Mouse (Mus musculus) G1E-ER4 (cell line): Measurements from ENCODE around the gene Dixdc1. TPM values are rescaled to one million over a fixed set of nuclear protein-coding genes. Genes with fewer than 3 reads are reported as not detected.
A peak's percentile ranks its signal among the peaks of the same experiment; 100 is the strongest.

ENCODE experiments used
- GATA1 ChIP-seq: IDR thresholded peaks from one replicate; pipeline ENCODE4 v1.8.0; 2012; ENCODE audit warnings: low read length, inconsistent platforms
- polyA plus RNA-seq: library from polyadenylated mRNA; stranded (reverse); fragments of >175 nt; gene quantifications from 2 replicates; pipeline ENCODE4 v1.2.3, GENCODE M21; 2012

The Dixdc1 gene
- not detected in 2 replicates for polyA plus RNA-seq

DNA sequence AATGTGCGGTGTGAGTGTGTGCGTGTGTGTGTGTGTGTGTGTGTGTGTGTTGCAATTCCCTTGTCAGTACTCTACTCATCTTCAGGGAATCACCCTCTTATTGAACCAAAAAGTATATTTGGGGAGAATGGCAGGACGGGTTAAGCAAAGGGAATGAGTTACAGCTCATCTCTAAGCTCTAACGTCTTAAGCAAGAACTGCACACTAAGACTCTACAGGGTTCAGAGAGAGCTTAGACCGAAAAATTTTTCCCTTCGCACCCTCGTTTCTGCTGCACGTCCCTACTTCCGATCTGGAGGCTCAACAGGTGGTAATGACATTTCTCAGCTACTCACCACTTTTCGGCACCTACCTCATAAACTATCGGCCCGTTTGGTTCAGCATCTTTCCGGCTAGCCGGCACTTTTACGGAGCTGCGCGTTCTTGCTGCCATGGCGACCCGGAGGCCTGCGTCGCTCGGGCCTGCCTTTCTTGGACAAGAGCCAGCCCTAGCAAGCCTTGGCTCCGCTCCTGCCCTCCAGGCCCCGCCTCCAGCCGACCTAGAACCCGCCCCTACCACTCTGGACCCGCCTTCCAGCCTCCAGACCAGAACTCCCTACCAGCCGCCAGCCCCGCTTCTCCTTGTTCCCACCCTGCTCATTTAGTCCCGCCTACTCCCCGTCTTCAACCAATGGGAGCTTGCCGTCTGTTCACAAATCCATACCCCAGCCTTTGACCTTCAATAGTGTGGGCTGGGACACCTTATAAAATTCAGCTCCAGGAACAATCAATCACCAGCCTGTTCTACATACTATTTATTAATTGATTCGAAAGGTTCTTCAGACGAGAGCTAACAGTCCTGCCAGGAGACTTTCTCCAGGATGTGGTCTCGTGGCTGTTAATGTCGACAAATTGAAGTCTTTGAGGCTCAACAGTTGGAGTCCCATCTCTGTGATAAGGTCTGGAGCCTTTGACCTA is at the start of gene Dixdc1:
Dixdc1 (minus strand) TSS at position 604 of the 957 bp plus-strand sequence.
- TF ChIP-seq GATA1, result no peak

DNA sequence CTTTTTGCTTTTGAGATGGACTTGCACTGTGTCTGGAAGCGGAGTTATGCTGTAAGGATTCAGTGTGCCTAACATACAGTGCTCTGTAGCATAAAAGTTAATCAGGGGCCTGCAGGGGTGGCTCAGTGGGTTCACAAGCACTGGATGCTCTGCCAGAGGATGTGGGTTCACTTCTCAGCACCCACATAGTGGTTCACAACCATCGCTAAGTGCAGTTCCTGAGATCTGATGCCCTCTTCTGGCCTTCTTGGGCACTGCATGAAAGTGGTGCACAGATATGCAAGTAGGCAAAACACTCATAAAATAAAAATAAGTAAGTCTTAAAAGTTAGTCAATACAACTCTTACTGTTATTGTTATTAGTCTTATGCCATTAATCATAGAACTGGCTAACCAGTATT is 42.8 kb upstream of the Dixdc1 start:
- TF ChIP-seq GATA1, result no peak

DNA sequence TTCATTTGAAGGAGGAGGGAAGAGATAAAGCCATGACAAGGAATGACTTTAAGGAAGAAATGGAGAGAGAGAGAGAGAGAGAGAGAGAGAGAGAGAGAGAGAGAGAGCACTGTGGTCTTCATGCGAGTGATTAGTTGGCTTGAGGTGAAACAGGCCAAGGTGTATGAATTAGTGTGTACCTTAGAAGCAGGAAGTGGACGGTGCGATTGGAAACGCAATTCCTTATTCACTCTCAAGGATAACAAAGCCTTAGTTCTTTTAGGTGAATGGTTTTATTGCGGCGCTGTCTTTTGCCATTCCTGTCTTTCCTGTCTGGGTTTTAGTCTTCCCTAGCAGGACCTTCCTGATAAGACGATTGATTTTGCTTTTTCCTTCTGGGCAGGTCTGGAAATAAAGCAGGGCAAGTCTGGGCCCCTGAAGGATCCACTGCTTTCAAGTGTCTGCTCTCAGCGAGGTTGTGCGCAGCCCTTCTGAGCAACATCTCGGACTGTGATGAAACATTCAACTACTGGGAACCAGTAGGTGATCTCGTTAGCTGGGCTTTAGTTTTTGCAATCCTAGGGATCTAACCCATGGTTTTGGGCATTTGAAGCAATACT is 36.9 kb upstream of the Dixdc1 start:
- TF ChIP-seq GATA1, result no peak

DNA sequence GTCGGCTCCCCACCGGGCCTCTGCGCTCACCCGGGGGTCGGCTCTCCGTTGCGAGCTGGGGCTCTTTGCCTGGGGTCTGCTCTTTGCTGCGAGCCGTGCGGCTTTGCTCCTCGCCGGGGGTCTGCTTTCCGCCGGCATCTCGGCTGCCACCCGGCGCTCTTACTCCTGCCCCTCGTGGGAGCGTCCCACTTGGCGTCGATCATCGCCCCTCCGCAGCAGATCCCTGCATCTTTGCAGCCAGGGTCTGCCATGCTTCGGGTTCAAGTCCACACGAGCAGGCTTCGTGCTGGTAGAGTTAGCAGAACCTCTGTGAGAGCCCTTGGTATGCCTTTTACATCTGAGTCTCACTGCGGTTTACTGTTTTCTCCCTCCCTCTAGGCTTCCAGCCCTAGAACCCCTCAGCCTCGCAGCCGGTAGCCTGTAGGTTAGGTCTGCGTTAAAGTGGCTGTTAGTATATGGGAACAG is 36.4 kb upstream of the Dixdc1 start:
- TF ChIP-seq GATA1, result no peak

DNA sequence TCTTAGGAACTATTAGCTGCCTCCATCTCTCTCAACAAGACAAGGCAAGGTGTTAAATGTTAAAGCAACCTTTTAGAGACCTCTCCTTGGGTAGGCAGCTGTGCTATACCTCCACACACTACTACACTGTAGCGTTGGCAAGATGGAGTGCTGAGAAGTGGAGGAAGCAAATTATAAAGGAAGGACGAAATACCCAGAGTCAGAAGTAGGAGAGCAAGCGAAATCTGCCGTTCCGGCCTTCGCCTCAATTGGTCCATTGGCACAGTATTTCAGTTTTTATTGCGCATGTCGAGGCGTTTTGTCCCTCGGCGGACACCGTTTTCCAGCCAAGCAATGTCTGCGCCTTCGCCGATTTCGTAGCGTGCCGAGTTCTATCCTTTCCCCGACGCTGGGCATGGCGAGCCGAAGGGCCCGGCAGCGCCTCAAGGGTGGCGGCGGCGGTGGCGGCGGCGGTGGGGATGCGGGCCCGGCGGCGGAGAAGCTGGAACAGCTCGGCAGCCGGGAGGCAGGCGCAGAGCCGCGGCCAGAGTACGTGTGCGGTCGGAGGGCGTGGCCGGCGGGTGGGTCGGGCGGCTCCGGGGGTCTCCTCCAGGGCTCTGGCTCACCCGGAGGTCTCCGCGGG is 35.8 kb upstream of the Dixdc1 start, which contains the start of the genes Alg9 and 1110032A03Rik:
Alg9 (plus strand) TSS at position 29 of the 622 bp plus-strand sequence.
1110032A03Rik (minus strand) TSS at position 530 of the 622 bp plus-strand sequence.
- TF ChIP-seq GATA1, result no peak

DNA sequence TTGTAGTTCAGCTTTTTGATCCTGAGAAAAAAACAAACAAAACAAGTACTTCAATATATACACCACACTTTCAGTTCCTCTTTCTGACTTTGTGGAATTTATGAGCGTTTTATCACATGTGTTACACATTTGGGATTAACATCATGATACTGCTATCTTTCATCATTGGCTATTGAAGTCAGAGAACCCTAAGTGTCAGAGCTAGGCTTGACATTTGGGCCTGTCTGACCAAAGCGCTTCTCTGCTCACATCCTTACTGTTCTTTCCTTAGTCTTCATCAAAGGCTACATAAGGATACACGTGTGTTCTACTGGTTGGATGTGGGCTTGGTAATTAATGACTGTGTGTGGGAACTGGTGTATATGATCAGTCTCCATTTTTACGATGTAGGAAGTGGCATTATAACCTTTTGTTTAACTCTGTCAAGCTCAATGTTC is 34.7 kb upstream of the Dixdc1 start:
- TF ChIP-seq GATA1, result peak; percentile 58

DNA sequence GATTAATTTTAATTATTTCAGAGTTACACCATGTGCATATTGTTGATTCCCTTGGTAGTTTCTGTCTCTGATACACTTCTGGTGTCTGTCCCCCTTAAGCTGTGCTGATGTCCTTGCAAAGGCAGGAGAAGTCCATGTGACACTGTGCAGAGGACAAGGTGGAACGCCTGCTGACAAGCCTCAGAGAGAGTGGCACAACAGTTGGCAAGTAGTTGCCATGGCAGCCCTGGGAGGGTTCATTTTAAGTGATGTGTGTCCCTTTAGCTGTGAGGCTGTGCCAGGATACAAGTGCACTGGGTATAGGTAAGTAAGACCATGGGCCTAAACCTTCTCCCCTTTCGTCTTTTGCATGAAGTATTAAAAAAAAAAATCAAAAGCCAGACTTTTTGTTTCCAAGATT is 30.7 kb upstream of the Dixdc1 start:
- no peak for TF ChIP-seq GATA1

DNA sequence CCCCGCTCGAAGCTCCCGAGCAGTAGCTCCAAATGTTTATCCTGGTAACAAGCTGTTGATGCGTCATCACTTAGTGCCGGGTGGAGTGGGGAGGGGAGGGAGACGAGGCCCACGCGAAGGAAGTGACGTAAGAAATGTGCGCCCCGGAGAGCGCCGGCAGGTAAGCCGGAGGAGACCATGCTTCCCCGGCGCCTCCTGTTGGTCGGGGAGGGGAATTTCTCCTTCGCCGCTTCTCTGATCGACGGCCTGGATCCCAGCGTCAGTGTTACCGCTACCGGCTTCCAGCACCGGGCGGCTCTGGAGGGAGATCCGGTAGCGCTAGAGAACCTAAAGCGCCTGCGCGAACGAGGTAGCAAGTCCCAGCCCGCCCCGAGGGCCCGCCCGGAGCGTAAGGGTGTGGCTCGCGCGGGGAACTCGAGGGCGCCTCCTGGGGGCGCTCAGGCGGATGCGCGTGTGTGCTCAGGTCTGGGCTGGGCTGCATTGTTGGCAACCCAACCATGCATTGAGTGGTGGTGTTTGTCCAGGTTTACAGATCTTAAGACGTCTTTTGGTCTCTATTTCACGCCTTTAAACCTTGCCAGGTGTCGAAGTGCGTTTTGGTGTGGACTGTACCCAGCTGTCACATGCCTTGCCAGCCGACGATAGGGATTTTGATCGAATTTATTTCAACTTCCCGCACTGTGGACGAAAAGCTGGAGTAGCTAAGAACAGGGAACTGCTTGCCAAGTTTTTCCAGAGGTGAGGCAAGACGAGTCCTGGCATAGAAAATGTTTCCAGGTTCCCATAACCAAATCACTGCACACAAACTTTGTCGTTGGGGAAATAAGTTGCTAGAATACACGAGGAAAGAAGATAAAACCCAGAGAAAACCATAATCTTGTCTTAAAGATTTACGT is 29.0 kb upstream of the Dixdc1 start, which contains the start of gene Fdxacb1:
Fdxacb1 (plus strand) TSS at position 130 of the 896 bp plus-strand sequence.
- TF ChIP-seq GATA1, result no peak

DNA sequence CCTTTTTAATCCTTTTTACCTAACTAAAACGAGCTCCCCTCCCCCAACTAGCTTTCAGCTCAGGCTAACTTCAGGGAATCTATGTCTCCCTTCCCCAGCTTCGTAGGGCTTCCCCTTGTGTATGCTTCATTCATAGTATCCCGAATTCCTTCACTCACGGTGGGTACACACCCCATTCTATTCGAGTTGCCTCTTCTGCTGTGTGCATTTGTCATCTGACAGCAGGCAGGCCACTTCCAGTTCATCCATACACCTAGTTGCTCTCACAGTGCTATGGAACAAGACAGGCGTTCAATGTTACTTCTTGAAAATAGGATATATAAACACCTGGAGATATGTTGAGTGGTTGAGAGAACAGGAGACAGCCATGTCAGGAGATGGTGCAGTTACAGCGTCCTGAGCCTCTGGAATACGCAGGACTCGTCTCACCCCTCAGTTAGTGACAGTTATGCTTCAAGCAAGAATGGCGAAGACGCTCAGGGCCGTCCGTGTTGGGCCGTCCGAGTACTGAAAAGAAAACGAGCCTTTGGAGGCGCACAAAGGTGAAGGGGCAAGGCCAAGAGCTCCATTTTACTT is 28.3 kb upstream of the Dixdc1 start:
- no peak for TF ChIP-seq GATA1

DNA sequence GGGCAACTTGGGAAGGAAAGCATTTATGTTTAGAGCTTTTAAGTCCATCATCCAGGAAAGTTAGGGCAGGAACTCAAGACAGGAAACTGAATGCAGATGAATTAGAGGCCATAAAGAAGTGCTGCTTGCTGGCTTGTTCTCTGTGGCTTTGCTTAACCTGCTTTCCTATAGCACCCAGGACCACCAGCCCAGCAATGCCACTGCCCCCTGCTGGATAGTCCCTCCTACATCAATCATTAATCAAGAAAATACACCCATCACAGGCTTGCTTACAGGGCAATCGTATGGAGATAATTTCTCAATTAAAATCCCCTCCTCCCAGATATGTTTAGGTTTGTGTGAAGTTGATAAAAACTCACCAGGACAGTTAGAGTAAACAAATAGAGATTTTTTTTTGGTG is 24.0 kb upstream of the Dixdc1 start:
- no peak for TF ChIP-seq GATA1

DNA sequence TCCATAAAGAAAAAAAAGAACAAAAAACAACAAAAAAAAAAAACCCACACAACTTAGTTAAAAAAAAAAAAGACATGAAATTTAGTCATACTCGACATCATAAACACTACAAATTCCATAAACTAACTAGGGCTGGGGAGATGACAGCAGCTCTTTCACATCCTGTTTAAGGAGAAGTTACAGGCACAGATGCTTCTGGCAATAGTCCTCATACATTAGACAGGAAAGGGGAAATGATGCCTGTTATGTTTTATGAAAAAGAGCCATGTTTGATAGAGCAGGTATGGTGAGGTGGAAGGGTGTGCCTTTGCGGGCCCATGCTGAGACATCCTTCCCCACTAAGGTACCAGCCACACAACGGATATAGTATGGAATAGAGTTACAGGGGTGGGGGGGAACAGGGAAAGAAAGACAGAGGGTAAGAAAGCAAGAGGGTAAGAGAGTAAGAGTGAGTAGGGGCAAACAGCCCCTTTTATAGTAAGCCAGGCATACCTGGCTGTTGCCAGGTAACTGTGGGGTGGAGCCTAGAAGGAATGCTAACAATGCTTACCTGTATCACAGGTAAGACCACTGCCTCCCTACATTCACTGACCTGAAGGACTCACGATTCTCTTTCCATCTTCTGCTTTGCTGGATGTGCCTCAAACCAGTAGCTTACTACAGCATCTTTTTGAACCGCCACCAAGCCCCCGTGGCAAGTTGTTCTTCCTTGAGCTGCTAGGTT is 22.4 kb upstream of the Dixdc1 start:
- TF ChIP-seq GATA1, result no peak

DNA sequence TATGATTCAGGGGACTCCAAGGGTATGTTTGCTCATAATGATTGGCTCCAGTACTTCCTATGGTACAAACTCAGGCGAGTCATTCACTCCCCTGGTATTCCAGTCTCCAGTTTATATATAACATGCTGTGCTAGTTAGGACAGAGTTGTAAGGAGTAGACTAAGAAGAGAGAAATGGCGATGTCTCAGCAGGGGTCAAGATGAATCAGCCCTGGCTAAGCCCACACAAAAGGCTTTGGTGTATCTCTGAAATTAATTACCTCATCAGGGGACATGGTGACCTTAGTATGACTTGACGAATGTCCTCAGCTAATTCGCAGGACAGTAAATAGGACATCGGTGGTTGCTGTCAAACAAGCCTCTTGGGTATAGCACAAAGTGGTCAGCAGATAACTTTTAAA is 17.4 kb upstream of the Dixdc1 start:
- no peak for TF ChIP-seq GATA1

DNA sequence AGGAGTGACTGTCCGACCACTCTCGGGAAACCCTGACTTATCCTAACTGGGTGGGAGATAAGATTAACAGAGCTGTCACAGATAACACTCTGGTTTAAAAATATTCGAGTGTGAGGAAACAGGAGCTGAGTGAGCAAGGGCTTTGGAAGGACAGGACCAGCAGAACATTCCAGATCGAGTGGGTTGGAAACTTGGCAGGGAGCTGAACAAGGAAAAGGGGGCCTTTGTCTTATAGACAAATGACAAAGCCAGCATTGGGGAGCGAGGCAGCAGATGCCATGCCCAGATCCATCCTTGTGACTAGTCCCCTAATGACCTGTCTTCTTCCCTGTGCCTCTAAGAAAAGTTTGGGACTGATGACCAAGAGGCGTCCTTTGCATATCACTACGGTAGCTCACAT is 14.6 kb upstream of the Dixdc1 start:
- TF ChIP-seq GATA1, result no peak
